Mouse (Mus musculus): ENCODE results near the gene Tctex1d2.
A peak's percentile ranks its signal among the peaks of the same experiment; 100 is the strongest.

The Tctex1d2 gene

GRCm38 (mm10) chr16:32469404-32470105, 50.1 kb downstream of the Tctex1d2 start:
- DNase-seq (ENCODE audit: low spot score in 2 of 2), result no peak

GRCm38 (mm10) chr16:32472276-32473015, 52.9 kb downstream of the Tctex1d2 start:
- DNase-seq (ENCODE audit: low spot score in 2 of 2), result no peak

- peak; percentile 9 to 15 for DNase-seq (ENCODE audit: low spot score in 2 of 2)
These were observed 57.8 kb downstream of the Tctex1d2 start for GRCm38 (mm10) chr16:32477315-32477714.
